Mouse (Mus musculus) cerebellum, postnatal 4 days (tissue): ENCODE results near the gene Mier2.

Experiments used
- DNase-seq, 2 experiments: peaks; one replicate each; pipeline ENCODE4 v3.0.0; 2022; ENCODE audit warnings: low spot score in 2 of 2, mixed read lengths in 1 of 2

The Mier2 gene

DNA sequence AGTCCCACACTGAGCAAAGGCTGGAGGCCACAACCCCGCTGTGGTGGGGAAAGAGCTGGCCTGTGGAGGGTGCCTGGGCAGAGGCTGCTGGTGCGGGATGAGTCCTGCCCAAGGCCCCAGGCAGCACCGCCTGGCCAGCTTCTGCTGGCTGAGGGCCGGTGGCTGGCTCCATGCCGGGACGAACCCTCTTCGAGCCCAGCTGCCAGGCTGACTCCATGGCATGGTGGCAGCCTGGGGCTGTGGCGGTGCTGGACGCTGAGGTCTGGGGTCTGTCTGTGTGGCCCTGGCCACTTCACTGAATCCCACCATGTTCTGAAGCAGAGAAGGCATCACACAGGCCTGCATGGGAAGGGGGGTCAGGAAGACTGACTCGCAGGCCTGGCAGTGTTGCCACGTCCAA, 14.3 kb downstream of the Mier2 start:
- peak; percentile 23 to 52 for DNase-seq

DNA sequence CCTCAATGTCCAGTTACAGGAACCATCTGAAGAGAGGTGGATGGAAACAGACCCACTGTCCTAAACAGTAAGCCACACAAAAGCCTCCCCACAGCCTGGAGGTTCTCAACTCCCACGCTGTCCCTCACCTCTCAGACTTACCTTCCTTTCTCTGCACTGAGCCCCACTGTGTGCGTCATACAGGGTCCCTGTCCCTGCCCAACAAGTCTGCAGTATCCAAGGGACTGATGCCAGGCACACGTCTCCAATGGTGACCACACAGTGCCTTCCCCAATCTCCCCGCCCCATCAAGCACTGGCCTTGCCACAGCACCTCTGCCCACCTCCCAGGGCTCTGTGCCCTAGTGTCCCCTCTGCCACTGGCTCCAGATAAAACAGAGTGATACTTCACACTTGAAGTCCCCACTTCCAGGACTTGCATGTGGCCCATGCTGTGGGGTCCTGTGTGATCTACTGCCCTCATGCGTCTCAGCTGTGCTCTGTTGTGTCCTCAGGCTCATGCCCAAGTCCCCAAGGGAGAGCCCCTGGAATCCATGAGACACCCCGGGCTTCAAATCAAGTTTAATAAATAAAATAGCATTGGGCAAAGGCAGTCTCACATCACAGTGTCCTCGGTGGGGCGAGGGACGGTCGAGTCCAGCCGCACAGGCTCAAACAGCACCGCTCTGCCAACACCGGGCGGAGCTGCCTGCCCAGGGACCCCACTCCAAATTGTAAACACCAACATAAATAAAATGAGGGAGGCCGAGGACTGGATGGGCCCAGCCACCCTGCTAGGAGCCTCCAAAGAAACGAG, 15.1 kb downstream of the Mier2 start:
- peak in 1 of 2 experiments; percentile 17 for DNase-seq

DNA sequence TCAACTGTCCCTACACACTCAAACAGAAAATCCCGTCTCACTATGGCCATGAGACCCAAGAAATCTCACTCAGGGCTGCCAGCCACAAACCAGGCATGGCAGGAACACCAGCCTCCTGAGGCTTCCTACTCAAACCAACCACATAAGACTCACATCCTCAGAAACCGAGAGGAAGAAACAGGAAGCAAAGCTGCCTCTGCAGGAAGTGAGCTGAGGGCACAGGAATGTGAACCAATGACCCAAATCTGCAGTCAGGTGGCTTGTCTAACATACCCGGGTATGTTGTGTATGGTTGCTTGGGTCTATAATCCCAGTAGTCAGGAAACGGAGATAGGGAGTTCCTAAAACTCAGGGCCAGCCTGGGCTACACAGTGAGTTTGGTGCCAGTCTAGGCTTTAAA, 16.1 kb downstream of the Mier2 start:
- DNase-seq = peak in 1 of 2 experiments; percentile 13

- DNase-seq = peak in 1 of 2 experiments; percentile 20
Observed at GRCm38 (mm10) chr10:79538323-79538722, 16.7 kb downstream of the Mier2 start.

DNA sequence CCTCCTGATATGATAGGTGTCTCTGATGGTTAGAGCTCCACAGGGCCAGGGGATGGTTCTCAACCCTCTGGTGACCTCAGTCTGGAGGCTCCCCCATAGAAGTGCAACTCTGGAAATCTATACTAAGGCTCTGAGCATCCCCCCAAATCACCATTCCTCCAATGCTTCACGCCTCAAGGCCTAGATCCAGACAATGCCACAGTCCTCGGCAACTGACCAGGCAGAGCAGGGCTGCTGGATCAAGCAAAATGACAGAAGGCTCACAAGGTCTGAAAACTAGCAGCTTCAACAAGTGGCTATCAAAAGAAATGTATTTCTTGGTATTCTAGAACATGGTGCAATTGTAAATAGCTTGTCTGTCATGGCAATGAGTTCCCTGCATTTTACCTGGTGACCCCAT, 17.2 kb downstream of the Mier2 start:
- DNase-seq = peak in 1 of 2 experiments; percentile 10

- peak in 1 of 2 experiments; percentile 10 for DNase-seq
Observed at GRCm38 (mm10) chr10:79537271-79537670, 17.7 kb downstream of the Mier2 start.

DNA sequence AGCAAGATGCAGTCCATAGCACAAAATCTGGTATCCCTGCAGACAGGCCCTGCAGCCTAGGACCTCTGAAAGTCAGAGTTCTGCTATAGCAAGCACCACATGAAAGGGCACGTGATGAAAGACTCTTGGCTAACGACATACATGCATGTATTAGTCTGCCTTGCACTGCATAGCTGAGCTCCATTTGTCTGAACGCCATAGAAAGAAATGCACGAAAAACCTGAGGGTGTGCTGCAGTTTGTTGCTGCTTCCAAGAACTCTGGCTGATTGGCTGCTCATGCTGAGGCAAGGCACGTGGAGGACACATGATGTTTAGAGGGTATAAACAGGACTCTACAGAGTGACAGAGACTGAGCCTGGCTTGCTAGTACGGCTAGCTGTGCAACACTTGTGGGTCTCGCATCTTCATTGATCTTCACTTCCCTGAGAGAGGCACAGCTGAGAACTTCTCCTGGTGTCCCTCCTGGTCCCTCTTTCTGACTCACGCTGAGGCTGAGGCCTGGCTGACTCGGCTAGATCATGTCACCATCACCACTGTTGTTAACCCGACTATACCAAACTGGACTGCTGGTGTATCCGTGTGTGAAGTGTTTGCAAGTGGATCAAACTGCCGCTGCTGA, 18.4 kb downstream of the Mier2 start:
- peak in 1 of 2 experiments; percentile 14 for DNase-seq

DNA sequence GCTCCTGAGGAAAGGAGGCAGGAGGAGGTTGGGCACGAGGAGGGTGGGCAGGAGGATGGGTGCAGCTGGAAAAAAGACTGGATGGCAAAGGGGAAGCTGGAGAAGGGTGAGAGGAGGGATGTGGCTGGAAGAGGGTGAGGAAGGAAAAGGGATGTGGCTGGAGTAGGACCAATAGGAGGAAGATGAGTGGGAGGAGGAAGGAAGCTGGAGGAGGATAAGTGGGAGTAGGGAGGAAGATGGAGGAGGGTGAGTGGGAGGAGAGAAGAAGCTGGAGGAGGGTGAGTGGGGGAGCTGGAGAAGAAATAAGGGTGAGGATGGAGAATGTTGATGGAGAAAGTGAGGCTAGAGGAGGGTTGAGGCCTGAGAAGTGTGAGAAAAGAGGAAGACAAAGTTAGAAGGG, 19.6 kb downstream of the Mier2 start:
- peak in 1 of 2 experiments; percentile 11 for DNase-seq

DNA sequence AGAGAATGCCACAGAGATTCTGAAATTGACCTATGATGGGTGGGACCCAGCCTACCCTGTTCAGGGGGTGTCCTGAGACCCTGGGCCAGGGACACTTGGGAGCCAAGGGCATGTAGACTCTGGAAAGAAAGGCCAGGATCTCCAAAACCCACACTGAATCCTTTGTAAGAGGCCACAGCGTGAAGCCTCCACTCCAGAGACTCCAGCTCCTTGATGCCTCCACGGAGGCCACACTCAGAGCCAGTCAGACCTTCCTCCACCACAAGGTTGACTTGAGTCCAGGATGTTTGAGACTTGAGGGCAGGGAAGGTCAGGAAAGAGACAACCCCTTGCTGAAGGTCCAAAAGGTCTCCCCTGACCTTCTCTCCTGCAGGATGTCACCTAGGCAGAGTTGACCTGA, 20.6 kb downstream of the Mier2 start:
- peak in 1 of 2 experiments; percentile 0 for DNase-seq

- DNase-seq = peak in 1 of 2 experiments; percentile 41
Observed at GRCm38 (mm10) chr10:79533126-79533911, 21.7 kb downstream of the Mier2 start, which contains the start of gene Plpp2. Plpp2 (minus strand) TSS chr10:79533796.

DNA sequence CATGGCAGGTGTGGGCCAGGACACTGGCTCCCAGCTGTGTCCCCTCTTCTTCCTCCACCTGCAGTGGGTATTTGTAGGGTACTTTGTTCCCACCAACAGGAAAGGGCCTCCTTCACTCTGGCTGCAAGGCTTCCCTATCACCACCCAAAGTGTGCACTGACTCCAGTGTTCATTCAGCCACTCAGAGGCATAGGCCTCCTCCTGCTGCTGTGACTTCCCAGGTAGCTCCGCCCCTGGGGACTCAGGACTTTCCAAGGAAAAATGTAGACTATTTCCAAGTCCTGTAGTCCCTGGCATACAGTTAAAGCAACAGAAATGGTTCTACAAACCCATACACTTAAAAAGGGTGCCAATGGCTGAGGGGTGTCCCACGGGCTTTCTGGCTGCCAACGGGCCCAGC, 22.3 kb downstream of the Mier2 start:
- DNase-seq = peak in 1 of 2 experiments; percentile 1

GRCm38 (mm10) chr10:79531593-79531992, 23.4 kb downstream of the Mier2 start:
- DNase-seq = peak in 1 of 2 experiments; percentile 1

DNA sequence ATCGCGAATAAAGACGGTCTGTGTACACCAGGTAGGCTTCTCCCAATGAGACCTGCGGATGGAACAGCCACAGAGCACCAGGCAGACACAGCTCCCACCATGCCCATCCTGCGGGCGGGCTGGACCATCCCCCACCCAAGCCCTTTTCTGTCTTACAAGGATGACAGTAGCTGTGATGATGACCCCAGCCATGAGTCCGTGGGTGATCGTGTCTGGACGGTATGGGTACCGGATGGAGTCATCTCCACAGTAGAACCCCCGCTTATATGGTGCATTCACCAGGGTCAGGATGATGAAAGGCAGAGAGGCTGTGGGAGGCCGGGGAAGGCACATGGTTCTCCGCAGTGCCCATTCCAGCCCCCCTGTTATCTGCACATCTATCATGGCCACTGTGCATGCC, 24.3 kb downstream of the Mier2 start:
- DNase-seq = no peak

- DNase-seq = no peak
Observed at GRCm38 (mm10) chr10:79530241-79530640, 24.8 kb downstream of the Mier2 start.

GRCm38 (mm10) chr10:79528081-79528480, 26.9 kb downstream of the Mier2 start:
- DNase-seq = no peak

GRCm38 (mm10) chr10:79527453-79527845, 27.6 kb downstream of the Mier2 start:
- no peak for DNase-seq

GRCm38 (mm10) chr10:79526661-79527452, 28.1 kb downstream of the Mier2 start:
- no peak for DNase-seq

- no peak for DNase-seq
Observed at GRCm38 (mm10) chr10:79525456-79526325, 29.3 kb downstream of the Mier2 start.

DNA sequence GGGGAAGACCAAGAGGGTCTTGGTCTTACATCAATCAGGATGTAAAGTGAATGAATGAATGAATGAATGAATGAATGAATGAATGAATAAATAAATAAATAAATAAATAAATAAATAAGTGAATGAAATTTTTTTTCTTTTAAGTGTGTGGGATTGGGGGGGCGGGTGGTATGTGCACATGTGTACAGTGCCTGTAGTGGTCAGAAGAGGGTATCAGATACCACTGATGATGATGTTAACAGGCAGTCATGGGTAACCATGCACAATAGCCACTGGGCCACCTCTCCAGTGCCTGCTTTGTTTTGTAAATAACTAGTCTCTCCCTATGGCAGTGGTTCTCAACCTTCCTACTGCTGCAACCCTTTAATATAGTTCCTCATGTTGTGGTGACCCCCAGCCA, 30.6 kb downstream of the Mier2 start:
- no peak for DNase-seq

GRCm38 (mm10) chr10:79506709-79507108, 48.3 kb downstream of the Mier2 start:
- no peak for DNase-seq
